ENCODE assay signal across 8 mouse cellular contexts in the genomic region with DNA sequence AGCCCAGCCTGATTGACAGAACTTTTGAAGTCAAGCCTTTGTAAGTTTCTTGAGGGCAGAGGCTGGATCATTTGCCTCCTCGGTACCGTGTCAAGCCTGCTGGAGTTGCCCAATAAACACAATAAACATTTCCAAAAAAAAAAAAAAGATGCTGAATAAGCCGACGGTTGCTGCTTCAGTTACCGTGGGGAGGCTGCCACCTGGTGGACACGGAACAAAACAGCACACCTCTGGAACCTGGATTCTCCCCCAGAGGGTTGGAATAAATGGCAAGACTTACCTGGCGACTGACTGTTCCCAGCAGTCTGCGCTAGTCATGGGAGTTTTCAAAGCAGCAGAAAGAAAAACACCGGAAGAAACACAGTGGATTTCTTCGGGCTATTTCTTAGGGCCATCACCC.
DNase-seq lines count a peak whose midpoint lies in the region; ATAC-seq and TF ChIP-seq lines count a peak whose summit lies in the region.

No protein-coding gene starts in this region.

- peaks cover 1% of the 10 kb centered on the region; the same call in 1 of the 2 replicates for H3K9me3 ChIP-seq in forebrain, embryonic 12.5 days

- ATAC-seq in cerebellum, adult (ENCODE audit: insufficient number of reproducible peaks, low FRiP score, low TSS enrichment), result peak; percentile 66; the same call in 1 of the 2 replicates
- peak; percentile 62; the same call in 1 of the 2 replicates for ATAC-seq in forebrain, embryonic 12.5 days (ENCODE audit: low FRiP score)

- H3K4me1 ChIP-seq in spleen, adult 2 months (ENCODE audit: control insufficient read depth, insufficient read depth, insufficient read length), result no peaks in the 10 kb centered on the region
- peaks cover 17% of the 10 kb centered on the region; the same call in 1 of the 2 replicates for H3K4me1 ChIP-seq in forebrain, embryonic 12.5 days

- 8% methylated on average over 10 of the region's 10 CpGs for WGBS in spleen, adult 2 months
- 12% methylated on average over 10 of the region's 10 CpGs for WGBS in forebrain, embryonic 12.5 days

- intact Hi-C loops in left cerebral cortex, postnatal 25 days (cut with DNase I), result loop anchor here (1.0 to 10.0 kb wide), 4 partner anchors 77 to 321 kb away; no protein-coding TSS in a partner anchor

- H3K4me3 ChIP-seq in spleen, adult 2 months (ENCODE audit: extremely low read depth, insufficient read depth, insufficient read length), result no peak overlapping the region
- no peak overlapping the region for H3K4me3 ChIP-seq in forebrain, embryonic 12.5 days (replicated peaks)

- TF ChIP-seq POLR2A in spleen, adult 2 months (IDR thresholded peaks at IDR 0.05; ENCODE audit: low read depth, low read length), result no peak

- H3K36me3 ChIP-seq in spleen, adult 2 months (ENCODE audit: control insufficient read depth, insufficient read depth, low read length), result no peaks in the 10 kb centered on the region
- no peaks in the 10 kb centered on the region for H3K36me3 ChIP-seq in forebrain, embryonic 12.5 days (replicated peaks)

- peak; percentile 45; the same call in 1 of the 2 replicates for TF ChIP-seq CTCF in spleen, adult 2 months (IDR thresholded peaks at IDR 0.05; ENCODE audit: extremely low read depth, insufficient read depth, insufficient read length, insufficient replicate concordance)

- no peak overlapping the region for H3K4me2 ChIP-seq in forebrain, embryonic 12.5 days

- H3K27me3 ChIP-seq in spleen, adult 2 months (ENCODE audit: control insufficient read depth, insufficient read depth, low read length), result no peaks in the 10 kb centered on the region
- peaks cover 9% of the 10 kb centered on the region; the same call in 1 of the 2 replicates for H3K27me3 ChIP-seq in forebrain, embryonic 12.5 days

- no peak overlapping the region for H3K9ac ChIP-seq in forebrain, embryonic 12.5 days

- H3K27ac ChIP-seq in spleen, adult 2 months (ENCODE audit: insufficient read depth, low read length), result no peak overlapping the region
- no peak overlapping the region for H3K27ac ChIP-seq in forebrain, embryonic 12.5 days

- DNase-seq in spleen, adult 2 months (ENCODE audit: low read depth in 1 of 2, low spot score in 2 of 2), result peak in 1 of 2 experiments; percentile 6
- DNase-seq in spleen, adult 12 weeks (ENCODE audit: low spot score), result no peak
- peak; percentile 36 for DNase-seq in kidney, adult 11 months
- DNase-seq in left cerebral cortex, postnatal 25 days (ENCODE audit: low spot score in 2 of 2), result peak; percentile 45 to 58
- DNase-seq in natural killer cell, adult 2 months (ENCODE audit: low spot score in 2 of 2), result peak; percentile 5 to 31
- DNase-seq in thymus, postnatal 36 days, result peak; percentile 19
